Mouse (Mus musculus): ENCODE data around the gene BC016579. TPM values are rescaled to one million over a fixed set of nuclear protein-coding genes. Genes with fewer than 3 reads are reported as not detected.

The BC016579 gene
- polyA plus RNA-seq, 1 experiment from 2014 or later = 0.31 TPM

DNA sequence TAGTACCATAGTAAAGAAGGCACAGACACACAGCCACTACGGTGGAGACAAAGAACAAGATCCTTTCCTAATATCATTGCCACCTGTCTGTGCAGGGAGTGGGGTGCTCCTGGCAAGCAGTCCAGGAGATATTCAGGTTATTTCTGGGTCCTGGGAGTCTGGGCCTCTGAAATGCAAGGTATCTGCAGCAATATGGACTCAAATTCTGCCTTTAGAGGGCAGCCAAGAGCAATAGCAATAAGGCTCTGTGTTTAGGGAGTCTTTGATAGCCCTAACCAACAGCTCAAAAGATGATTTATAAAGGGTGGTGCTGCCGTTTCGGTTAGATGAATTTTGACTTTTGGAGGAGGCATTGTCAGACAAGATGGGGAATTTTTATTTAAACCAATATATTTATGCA is 44.6 kb downstream of the BC016579 start:
- ATAC-seq (ENCODE audit: insufficient number of reproducible peaks, low FRiP score, low TSS enrichment, low read depth) = no peak
- H3K36me3 ChIP-seq = no peaks in the 10 kb centered on the region
- no peaks in the 10 kb centered on the region for H3K9me3 ChIP-seq
- no peaks in the 10 kb centered on the region for H3K27me3 ChIP-seq
- H3K4me1 ChIP-seq = no peaks in the 10 kb centered on the region
- H3K27ac ChIP-seq = no peak overlapping the region
- WGBS = 71% methylated on average over 3 of the region's 3 CpGs
- H3K4me3 ChIP-seq = no peak overlapping the region
- no peak overlapping the region for H3K4me2 ChIP-seq
- H3K9ac ChIP-seq = no peak overlapping the region

DNA sequence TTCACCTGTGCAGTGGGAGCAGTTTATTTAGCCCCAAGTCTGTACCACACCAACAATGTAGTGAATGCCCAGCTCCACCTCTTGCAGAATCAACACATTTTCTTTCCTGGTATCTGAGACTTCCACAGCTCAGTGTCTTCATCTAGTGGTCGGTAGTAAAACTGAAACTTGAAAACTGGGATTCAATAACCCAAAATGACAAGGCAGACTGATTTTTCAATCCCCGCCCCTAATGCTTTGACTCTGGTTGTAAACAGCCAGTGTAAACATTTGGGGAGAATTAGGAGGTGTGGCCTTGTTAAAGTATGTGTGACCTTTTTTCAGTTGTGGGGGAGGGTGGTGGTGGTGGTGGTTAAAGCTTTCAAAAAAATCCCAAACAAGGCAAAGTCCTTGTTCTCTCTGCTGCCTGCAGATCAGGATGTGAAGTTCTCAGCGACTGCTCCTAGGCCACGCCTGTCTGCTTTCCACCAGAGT is 45.4 kb downstream of the BC016579 start:
- Histone ChIP-seq H3K36me3 (no peaks in the 10 kb centered on the region), H3K27ac (no peak overlapping the region)

DNA sequence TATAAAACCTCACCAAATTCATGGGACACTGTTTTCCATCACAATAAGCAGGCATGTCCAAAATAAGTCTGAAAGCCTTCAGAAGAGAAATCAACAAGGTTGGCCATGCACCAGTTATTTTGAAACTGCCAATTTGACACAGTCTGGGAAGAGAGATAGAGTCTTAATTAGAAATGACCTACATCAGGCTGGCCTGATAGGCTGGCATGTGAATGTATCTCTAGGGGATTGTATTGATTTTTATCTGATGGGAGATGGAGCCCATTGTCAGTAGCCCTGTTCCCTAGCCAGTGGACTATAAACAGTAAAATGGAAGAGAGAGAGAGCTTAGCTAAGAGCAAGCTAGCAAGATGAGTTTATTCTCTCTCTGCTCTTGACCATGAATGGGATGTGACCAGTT is 58.4 kb downstream of the BC016579 start:
- H3K36me3 ChIP-seq = no peaks in the 10 kb centered on the region
- H3K27me3 ChIP-seq = no peaks in the 10 kb centered on the region
- H3K9ac ChIP-seq = no peak overlapping the region
- no peak overlapping the region for H3K4me2 ChIP-seq
- H3K4me1 ChIP-seq = no peaks in the 10 kb centered on the region
- no peak overlapping the region for H3K4me3 ChIP-seq
- no peak for ATAC-seq (ENCODE audit: insufficient number of reproducible peaks, low FRiP score, low TSS enrichment, low read depth)
- H3K9me3 ChIP-seq = no peaks in the 10 kb centered on the region
- H3K27ac ChIP-seq = no peak overlapping the region

More for the DNA sequence above, 45.4 kb downstream of the BC016579 start:
- H3K9ac ChIP-seq = no peak overlapping the region
- no peak overlapping the region for H3K4me2 ChIP-seq
- no peaks in the 10 kb centered on the region for H3K27me3 ChIP-seq
- no peaks in the 10 kb centered on the region for H3K9me3 ChIP-seq
- ATAC-seq (ENCODE audit: insufficient number of reproducible peaks, low FRiP score, low TSS enrichment, low read depth) = no peak
- H3K4me1 ChIP-seq = no peaks in the 10 kb centered on the region
- 30% methylated on average over 4 of the region's 4 CpGs for WGBS
- no peak overlapping the region for H3K4me3 ChIP-seq

DNA sequence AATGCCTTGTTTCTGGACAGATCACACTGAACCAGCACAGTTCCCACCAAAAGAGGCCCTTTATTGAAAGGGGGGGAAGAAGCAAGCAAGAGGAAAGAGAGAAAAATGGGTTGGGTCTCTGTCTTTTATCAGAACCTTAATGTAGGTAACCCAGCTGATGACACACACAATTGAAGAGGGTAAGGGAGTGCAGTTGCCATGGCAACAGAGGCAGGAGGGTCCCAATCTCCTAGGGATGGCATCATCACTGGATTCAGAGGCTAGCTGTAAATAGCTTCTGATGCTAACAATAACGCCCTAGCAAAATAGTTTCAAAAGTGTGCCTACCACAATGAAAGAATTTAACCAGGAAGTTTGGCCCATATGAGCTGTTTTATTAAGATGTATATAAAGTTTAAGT is 60.2 kb downstream of the BC016579 start:
- 73% methylated on average over 1 of the region's 1 CpGs for WGBS
- H3K9me3 ChIP-seq = no peaks in the 10 kb centered on the region
- no peaks in the 10 kb centered on the region for H3K27me3 ChIP-seq
- no peak overlapping the region for H3K9ac ChIP-seq
- H3K4me2 ChIP-seq = no peak overlapping the region
- no peak for ATAC-seq (ENCODE audit: insufficient number of reproducible peaks, low FRiP score, low TSS enrichment, low read depth)
- H3K4me3 ChIP-seq = no peak overlapping the region
- no peaks in the 10 kb centered on the region for H3K4me1 ChIP-seq
- H3K36me3 ChIP-seq = no peaks in the 10 kb centered on the region
- H3K27ac ChIP-seq = no peak overlapping the region

DNA sequence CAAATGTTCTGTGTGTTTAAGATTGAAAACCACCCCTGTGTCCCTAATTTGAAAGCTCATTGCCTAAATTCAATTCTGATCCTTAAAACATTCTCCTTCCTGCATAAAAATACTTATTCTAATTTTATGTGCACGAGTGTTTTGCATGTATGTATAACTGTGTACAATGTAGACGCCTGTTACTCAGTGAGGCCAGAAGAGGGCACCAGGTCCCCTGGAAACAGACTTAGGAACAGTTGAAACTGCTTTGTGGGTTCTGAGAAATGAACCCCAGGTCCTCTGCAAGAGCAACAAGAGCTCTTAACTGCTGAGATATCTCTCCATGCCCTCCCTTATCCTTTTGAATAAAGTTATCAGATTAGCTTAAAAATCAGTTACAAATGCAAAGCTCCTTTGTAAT is 71.4 kb downstream of the BC016579 start:
- Histone ChIP-seq H3K4me3 (no peak overlapping the region), H3K27ac (no peak overlapping the region), H3K4me2 (no peak overlapping the region), H3K27me3 (no peaks in the 10 kb centered on the region), H3K4me1 (no peaks in the 10 kb centered on the region), H3K36me3 (no peaks in the 10 kb centered on the region), H3K9me3 (no peaks in the 10 kb centered on the region), H3K9ac (no peak overlapping the region)
- 16% methylated on average over 2 of the region's 2 CpGs for WGBS
- no peak for ATAC-seq (ENCODE audit: insufficient number of reproducible peaks, low FRiP score, low TSS enrichment, low read depth)

DNA sequence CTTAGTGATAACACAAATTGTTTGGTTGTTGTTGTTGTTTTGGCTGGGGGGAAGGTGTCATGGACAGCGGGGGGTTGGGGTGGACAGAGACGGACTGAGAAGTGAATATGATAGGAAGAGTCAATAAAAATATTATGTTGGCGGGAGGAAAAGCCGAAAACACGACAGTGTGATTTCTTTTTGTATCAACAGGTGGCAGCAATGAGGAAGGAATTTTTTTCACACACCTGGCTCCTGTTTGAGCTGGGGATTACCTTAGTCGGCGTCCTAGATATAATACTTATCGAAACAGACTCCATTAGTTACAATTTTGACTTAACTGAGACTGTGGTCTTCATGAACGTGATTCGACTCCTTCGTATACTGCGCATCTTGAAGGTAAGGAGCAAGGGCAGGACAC is 74.0 kb downstream of the BC016579 start:
- Histone ChIP-seq H3K9me3 (no peaks in the 10 kb centered on the region), H3K4me1 (no peaks in the 10 kb centered on the region), H3K4me3 (no peak overlapping the region), H3K36me3 (no peaks in the 10 kb centered on the region), H3K27me3 (no peaks in the 10 kb centered on the region), H3K9ac (no peak overlapping the region), H3K4me2 (no peak overlapping the region), H3K27ac (no peak overlapping the region)
- 57% methylated on average over 12 of the region's 12 CpGs for WGBS
- ATAC-seq (ENCODE audit: insufficient number of reproducible peaks, low FRiP score, low TSS enrichment, low read depth) = no peak

Other genes starting within 250 kb of the BC016579 start
- 27.6 and 35.6 TPM in 2 replicates for gene Cd200, start 245.0 kb downstream of the BC016579 start, polyA plus RNA-seq (2015; fragmentation: Nextera tagmentation; extraction: Ambion mirVana)
- gene Gm609, start 161.1 kb downstream of the BC016579 start, polyA plus RNA-seq (2015; fragmentation: Nextera tagmentation; extraction: Ambion mirVana) = not detected in 2 replicates
- gene Gm17783, start 122.0 kb downstream of the BC016579 start, polyA plus RNA-seq (2015; fragmentation: Nextera tagmentation; extraction: Ambion mirVana) = not detected in 2 replicates
- not detected in 2 replicates for gene Slc9c1, start 118.8 kb downstream of the BC016579 start, polyA plus RNA-seq (2015; fragmentation: Nextera tagmentation; extraction: Ambion mirVana)
- gene Gcsam, start 43.7 kb downstream of the BC016579 start, polyA plus RNA-seq (2015; fragmentation: Nextera tagmentation; extraction: Ambion mirVana) = 4.2 and 4.8 TPM in 2 replicates
- 0.37 TPM in 1 of 2 replicates, not detected in the other for gene Tmprss7, start 39.6 kb upstream of the BC016579 start, polyA plus RNA-seq (2015; fragmentation: Nextera tagmentation; extraction: Ambion mirVana)
- gene Tagln3, start 70.5 kb upstream of the BC016579 start, polyA plus RNA-seq (2015; fragmentation: Nextera tagmentation; extraction: Ambion mirVana) = 5.6 and 6.6 TPM in 2 replicates
- 29.1 and 30.3 TPM in 2 replicates for gene Abhd10, start 88.9 kb upstream of the BC016579 start, polyA plus RNA-seq (2015; fragmentation: Nextera tagmentation; extraction: Ambion mirVana)